Mouse (Mus musculus): ENCODE measurements around the gene Ccrl2. TPM values are rescaled to one million over a fixed set of nuclear protein-coding genes. Genes with fewer than 3 reads are reported as not detected.
A peak's percentile ranks its signal among the peaks of the same experiment; 100 is the strongest.

The Ccrl2 gene
- polyA plus RNA-seq, 1 experiment from 2014 or later, result 2.1 TPM

DNA sequence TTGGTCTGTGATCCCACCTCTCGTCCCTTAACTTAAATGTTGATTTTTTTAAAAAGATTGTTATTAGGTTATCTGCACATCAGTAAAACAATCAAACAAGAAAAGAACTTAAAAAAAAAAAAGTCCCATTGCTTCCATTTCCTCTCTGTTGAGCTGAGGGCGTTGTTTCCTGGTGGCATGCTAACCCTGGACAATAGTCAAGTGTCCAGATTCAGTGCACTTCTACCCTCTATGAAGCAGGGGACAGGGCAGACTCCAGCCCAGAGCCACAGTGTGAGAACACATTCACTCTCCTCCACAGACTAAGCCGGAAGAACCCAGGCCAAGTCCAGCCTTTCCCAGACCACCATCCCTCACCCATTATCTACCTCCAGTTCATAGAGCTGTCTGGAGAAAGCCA, 8.9 kb downstream of the Ccrl2 start:
- Histone ChIP-seq H3K36me3 (ENCODE audit: insufficient read depth) (no peaks in the 10 kb centered on the region), H3K9ac (no peak overlapping the region), H3K9me3 (ENCODE audit: low read depth, low read length) (no peaks in the 10 kb centered on the region), H3K27me3 (ENCODE audit: insufficient read depth, low read length) (no peaks in the 10 kb centered on the region), H3K27ac (ENCODE audit: low read depth) (no peak overlapping the region), H3K4me2 (no peak overlapping the region), H3K4me1 (ENCODE audit: insufficient read depth) (no peaks in the 10 kb centered on the region), H3K4me3 (ENCODE audit: low read depth, low read length) (no peak overlapping the region)
- ATAC-seq (ENCODE audit: insufficient read depth), result no peak
- TF ChIP-seq CTCF (IDR thresholded peaks at IDR 0.05; ENCODE audit: low read depth), result no peak
- WGBS, result 77% methylated on average over 3 of the region's 3 CpGs
- DNase-seq, result no peak

GRCm38 (mm10) chr9:111047266-111047665, 10.1 kb downstream of the Ccrl2 start:
- DNase-seq (no peak), ATAC-seq (ENCODE audit: insufficient read depth) (no peak)
- H3K4me1 ChIP-seq (ENCODE audit: insufficient read depth), result no peaks in the 10 kb centered on the region
- H3K4me2 ChIP-seq, result no peak overlapping the region
- H3K9me3 ChIP-seq (ENCODE audit: low read depth, low read length), result no peaks in the 10 kb centered on the region
- H3K27me3 ChIP-seq (ENCODE audit: insufficient read depth, low read length), result no peaks in the 10 kb centered on the region
- no peak for TF ChIP-seq CTCF (IDR thresholded peaks at IDR 0.05; ENCODE audit: low read depth)
- 89% methylated on average over 5 of the region's 5 CpGs for WGBS
- no peak overlapping the region for H3K27ac ChIP-seq (ENCODE audit: low read depth)
- no peak overlapping the region for H3K9ac ChIP-seq
- H3K36me3 ChIP-seq (ENCODE audit: insufficient read depth), result no peaks in the 10 kb centered on the region
- H3K4me3 ChIP-seq (ENCODE audit: low read depth, low read length), result no peak overlapping the region

DNA sequence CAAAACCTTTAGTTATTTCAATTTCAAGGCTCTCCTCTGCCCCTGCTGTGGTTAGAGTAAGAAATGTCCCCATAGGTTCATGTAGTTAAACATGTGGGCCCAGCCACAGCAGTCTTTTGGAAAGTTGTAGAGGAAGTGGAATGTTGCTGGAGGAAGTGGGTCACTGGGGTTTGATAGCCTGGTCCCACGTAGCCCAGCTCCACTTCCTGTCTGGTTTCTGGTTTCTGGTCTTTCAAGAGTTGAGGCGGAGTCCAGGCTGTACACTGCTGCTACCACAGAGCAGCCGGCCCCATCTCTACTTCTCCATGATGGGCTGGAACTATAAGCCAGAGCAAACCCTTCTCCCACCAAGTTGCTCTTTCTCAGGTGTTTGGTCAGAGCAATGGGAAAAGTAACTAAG, 11.1 kb downstream of the Ccrl2 start:
- no peaks in the 10 kb centered on the region for H3K27me3 ChIP-seq (ENCODE audit: insufficient read depth, low read length)
- no peaks in the 10 kb centered on the region for H3K9me3 ChIP-seq (ENCODE audit: low read depth, low read length)
- H3K4me1 ChIP-seq (ENCODE audit: insufficient read depth), result no peaks in the 10 kb centered on the region
- H3K4me2 ChIP-seq, result no peak overlapping the region
- H3K27ac ChIP-seq (ENCODE audit: low read depth), result no peak overlapping the region
- no peak overlapping the region for H3K4me3 ChIP-seq (ENCODE audit: low read depth, low read length)
- ATAC-seq (ENCODE audit: insufficient read depth) (no peak), DNase-seq (no peak)
- no peaks in the 10 kb centered on the region for H3K36me3 ChIP-seq (ENCODE audit: insufficient read depth)
- no peak overlapping the region for H3K9ac ChIP-seq
- WGBS, result 62% methylated on average over 3 of the region's 3 CpGs
- no peak for TF ChIP-seq CTCF (IDR thresholded peaks at IDR 0.05; ENCODE audit: low read depth)

- no peaks in the 10 kb centered on the region for H3K9me3 ChIP-seq (ENCODE audit: low read depth, low read length)
- H3K27me3 ChIP-seq (ENCODE audit: insufficient read depth, low read length), result no peaks in the 10 kb centered on the region
- H3K4me2 ChIP-seq, result no peak overlapping the region
- no peak for TF ChIP-seq CTCF (IDR thresholded peaks at IDR 0.05; ENCODE audit: low read depth)
- no peaks in the 10 kb centered on the region for H3K36me3 ChIP-seq (ENCODE audit: insufficient read depth)
- ATAC-seq (ENCODE audit: insufficient read depth) (no peak), DNase-seq (no peak)
- no peak overlapping the region for H3K9ac ChIP-seq
- 73% methylated on average over 5 of the region's 5 CpGs for WGBS
- H3K4me3 ChIP-seq (ENCODE audit: low read depth, low read length), result no peak overlapping the region
- no peak overlapping the region for H3K27ac ChIP-seq (ENCODE audit: low read depth)
- H3K4me1 ChIP-seq (ENCODE audit: insufficient read depth), result no peaks in the 10 kb centered on the region
Measured at GRCm38 (mm10) chr9:111042266-111042665, 15.1 kb downstream of the Ccrl2 start.

GRCm38 (mm10) chr9:111039966-111040365, 17.4 kb downstream of the Ccrl2 start:
- H3K4me3 ChIP-seq (ENCODE audit: low read depth, low read length), result no peak overlapping the region
- H3K36me3 ChIP-seq (ENCODE audit: insufficient read depth), result no peaks in the 10 kb centered on the region
- H3K27ac ChIP-seq (ENCODE audit: low read depth), result no peak overlapping the region
- H3K9ac ChIP-seq, result no peak overlapping the region
- ATAC-seq (ENCODE audit: insufficient read depth), result no peak
- no peaks in the 10 kb centered on the region for H3K9me3 ChIP-seq (ENCODE audit: low read depth, low read length)
- no peaks in the 10 kb centered on the region for H3K4me1 ChIP-seq (ENCODE audit: insufficient read depth)
- no peaks in the 10 kb centered on the region for H3K27me3 ChIP-seq (ENCODE audit: insufficient read depth, low read length)
- WGBS, result 48% methylated on average over 4 of the region's 4 CpGs
- DNase-seq, result peak; percentile 36
- H3K4me2 ChIP-seq, result no peak overlapping the region
- no peak for TF ChIP-seq CTCF (IDR thresholded peaks at IDR 0.05; ENCODE audit: low read depth)

GRCm38 (mm10) chr9:111033717-111034116, 23.6 kb downstream of the Ccrl2 start:
- H3K9me3 ChIP-seq (ENCODE audit: low read depth, low read length), result no peaks in the 10 kb centered on the region
- no peak overlapping the region for H3K4me2 ChIP-seq
- DNase-seq, result no peak
- 83% methylated on average over 4 of the region's 4 CpGs for WGBS
- H3K9ac ChIP-seq, result no peak overlapping the region
- no peaks in the 10 kb centered on the region for H3K4me1 ChIP-seq (ENCODE audit: insufficient read depth)
- TF ChIP-seq CTCF (IDR thresholded peaks at IDR 0.05; ENCODE audit: low read depth), result no peak
- H3K4me3 ChIP-seq (ENCODE audit: low read depth, low read length), result no peak overlapping the region
- no peaks in the 10 kb centered on the region for H3K36me3 ChIP-seq (ENCODE audit: insufficient read depth)
- no peak overlapping the region for H3K27ac ChIP-seq (ENCODE audit: low read depth)
- no peak for ATAC-seq (ENCODE audit: insufficient read depth)
- H3K27me3 ChIP-seq (ENCODE audit: insufficient read depth, low read length), result no peaks in the 10 kb centered on the region

DNA sequence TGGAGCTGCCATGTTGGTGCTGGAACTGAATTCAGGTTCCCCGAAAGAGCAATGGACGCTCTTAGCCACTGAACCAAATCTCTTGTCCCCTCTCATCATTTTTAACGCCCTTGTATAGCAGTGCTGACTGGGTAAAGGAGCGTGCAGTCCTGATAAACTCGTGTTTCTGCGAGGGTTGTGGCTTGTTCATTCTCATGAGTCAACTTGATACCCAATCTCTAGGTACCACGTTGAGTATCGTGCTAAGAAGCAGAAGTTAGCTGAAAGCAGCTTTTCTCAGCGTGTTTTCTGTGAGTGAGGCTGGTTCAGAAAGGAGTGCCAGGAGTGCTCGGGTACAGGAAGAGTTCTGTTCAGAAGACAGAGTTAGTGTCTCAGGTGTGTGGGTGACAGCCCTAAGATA, 30.5 kb downstream of the Ccrl2 start:
- Histone ChIP-seq H3K27ac (ENCODE audit: low read depth) (no peak overlapping the region), H3K36me3 (ENCODE audit: insufficient read depth) (no peaks in the 10 kb centered on the region), H3K4me1 (ENCODE audit: insufficient read depth) (no peaks in the 10 kb centered on the region), H3K27me3 (ENCODE audit: insufficient read depth, low read length) (no peaks in the 10 kb centered on the region), H3K4me2 (no peak overlapping the region), H3K9me3 (ENCODE audit: low read depth, low read length) (no peaks in the 10 kb centered on the region), H3K4me3 (ENCODE audit: low read depth, low read length) (no peak overlapping the region), H3K9ac (no peak overlapping the region)
- WGBS, result 83% methylated on average over 10 of the region's 10 CpGs
- TF ChIP-seq CTCF (IDR thresholded peaks at IDR 0.05; ENCODE audit: low read depth), result no peak
- ATAC-seq (ENCODE audit: insufficient read depth) (no peak), DNase-seq (no peak)

- Histone ChIP-seq H3K4me1 (ENCODE audit: insufficient read depth) (no peaks in the 10 kb centered on the region), H3K9me3 (ENCODE audit: low read depth, low read length) (no peaks in the 10 kb centered on the region), H3K27ac (ENCODE audit: low read depth) (no peak within 1 kb of the TSS), H3K27me3 (ENCODE audit: insufficient read depth, low read length) (no peaks in the 10 kb centered on the region), H3K4me2 (no peak within 1 kb of the TSS), H3K4me3 (ENCODE audit: low read depth, low read length) (no peak within 1 kb of the TSS), H3K9ac (no peak within 1 kb of the TSS), H3K36me3 (ENCODE audit: insufficient read depth) (no peaks in the 10 kb centered on the region)
- no peak for TF ChIP-seq CTCF (IDR thresholded peaks at IDR 0.05; ENCODE audit: low read depth)
- 69% methylated on average over 5 of the region's 5 CpGs for WGBS
- ATAC-seq (ENCODE audit: insufficient read depth), result no peak
- no peak for DNase-seq
Measured at GRCm38 (mm10) chr9:111019022-111019421, 38.3 kb downstream of the Ccrl2 start, which contains the start of gene Ltf. TSS of gene Ltf (plus strand) at chr9:111019271.

Measured in lung, embryonic 14.5 days (tissue).